Mouse (Mus musculus) forebrain, embryonic 11.5 days (tissue): Measurements from ENCODE around the gene Crb1. TPM values are rescaled to one million over a fixed set of nuclear protein-coding genes. Genes with fewer than 3 reads are reported as not detected.

Experiments used
- ATAC-seq: fragments of 200-750 bp; cut with Nextera tagmentation; replicated peaks from 2 replicates; pipeline ENCODE4 v1.8.0; 2017; ENCODE audit warnings: moderate TSS enrichment; ENCODE audit not compliant: low FRiP score
- DNase-seq: peaks from one replicate; pipeline ENCODE4 v3.0.0-alpha.2; 2017; ENCODE audit warnings: low spot score
- H3K27ac ChIP-seq: fragments of 300-500 bp; sonication (generic); 2 replicates; pipeline ENCODE4 v1.5.1; 2014; ENCODE audit warnings: low read depth, low read length
- H3K27me3 ChIP-seq: fragments of 300-500 bp; sonication (generic); 2 replicates; pipeline ENCODE4 v1.6.1; 2014; ENCODE audit warnings: mild to moderate bottlenecking, low read length, mixed read lengths; ENCODE audit not compliant: control insufficient read depth, insufficient read depth
- H3K36me3 ChIP-seq: fragments of 300-500 bp; sonication (generic); 2 replicates; pipeline ENCODE4 v1.6.1; 2014; ENCODE audit warnings: mild to moderate bottlenecking, low read length, moderate library complexity, mixed read lengths; ENCODE audit not compliant: control insufficient read depth, insufficient read depth
- H3K4me1 ChIP-seq: fragments of 300-500 bp; sonication (generic); replicated peaks from 2 replicates; pipeline ENCODE4 v1.6.1; 2014; ENCODE audit warnings: low read length, mixed read lengths; ENCODE audit not compliant: control insufficient read depth, insufficient read depth
- H3K4me2 ChIP-seq: fragments of 300-500 bp; sonication (generic); 2 replicates; pipeline ENCODE4 v1.6.1; 2014; ENCODE audit warnings: low read depth, mild to moderate bottlenecking, low read length, moderate library complexity, mixed read lengths; ENCODE audit not compliant: severe bottlenecking
- H3K4me3 ChIP-seq: fragments of 300-500 bp; sonication (generic); 2 replicates; pipeline ENCODE4 v1.5.1; 2014; ENCODE audit warnings: low read depth, low read length
- H3K9ac ChIP-seq: fragments of 300-500 bp; sonication (generic); 2 replicates; pipeline ENCODE4 v1.6.1; 2014; ENCODE audit warnings: low read length
- H3K9me3 ChIP-seq: fragments of 300-500 bp; sonication (generic); 2 replicates; pipeline ENCODE4 v1.6.1; 2016; ENCODE audit warnings: low read length, mixed read lengths; ENCODE audit not compliant: control insufficient read depth
- WGBS: fragments of 180-500 bp; shearing (Covaris S2); extraction: QIAGEN DNeasy Blood & Tissue Kit; methylation state at CpG from one replicate; pipeline ENCODE4 v1.1.7; 2014; 5-methylcytosine and 5-hydroxymethylcytosine counted together
- polyA plus RNA-seq: library from polyadenylated mRNA; unstranded; fragments of >200 nt; fragmentation: Nextera tagmentation; extraction: Ambion mirVana; gene quantifications from 2 replicates; pipeline ENCODE4 v1.2.1, GENCODE M21; 2014

The Crb1 gene
- polyA plus RNA-seq, 1 experiment from 2014 or later, result 2.0 TPM

DNA sequence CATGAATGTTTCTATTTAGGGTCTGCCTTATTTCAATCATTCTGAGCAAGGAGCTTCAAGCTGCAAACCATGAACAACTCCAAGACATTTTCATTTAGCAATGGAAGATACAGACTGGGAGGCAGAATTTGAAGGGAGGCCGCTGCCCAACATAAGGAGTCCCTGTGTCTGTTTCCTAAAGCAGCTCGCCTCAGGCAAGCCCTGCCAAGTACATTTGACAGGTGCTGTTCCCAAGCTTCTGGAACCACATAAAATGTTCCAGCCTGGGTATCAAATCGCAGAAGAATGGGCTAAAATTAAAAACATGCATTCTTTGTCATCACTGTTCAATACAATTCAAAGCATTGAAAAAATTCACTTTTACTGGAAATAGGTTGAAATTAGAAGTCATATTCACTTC lies 184.3 kb downstream of the Crb1 start:
- H3K4me1 ChIP-seq, result 0 out of 2 replicates have a peak, but pooled peaks cover 2% of the 10 kb centered on the region
- H3K9me3 ChIP-seq, result no peaks in the 10 kb centered on the region
- no peak for ATAC-seq
- DNase-seq, result no peak
- H3K9ac ChIP-seq, result no peak overlapping the region
- 86% methylated on average over 3 of the region's 3 CpGs for WGBS
- no peak overlapping the region for H3K4me2 ChIP-seq
- H3K27me3 ChIP-seq, result no peaks in the 10 kb centered on the region
- H3K4me3 ChIP-seq, result no peak overlapping the region
- H3K27ac ChIP-seq, result no peak overlapping the region
- no peaks in the 10 kb centered on the region for H3K36me3 ChIP-seq

DNA sequence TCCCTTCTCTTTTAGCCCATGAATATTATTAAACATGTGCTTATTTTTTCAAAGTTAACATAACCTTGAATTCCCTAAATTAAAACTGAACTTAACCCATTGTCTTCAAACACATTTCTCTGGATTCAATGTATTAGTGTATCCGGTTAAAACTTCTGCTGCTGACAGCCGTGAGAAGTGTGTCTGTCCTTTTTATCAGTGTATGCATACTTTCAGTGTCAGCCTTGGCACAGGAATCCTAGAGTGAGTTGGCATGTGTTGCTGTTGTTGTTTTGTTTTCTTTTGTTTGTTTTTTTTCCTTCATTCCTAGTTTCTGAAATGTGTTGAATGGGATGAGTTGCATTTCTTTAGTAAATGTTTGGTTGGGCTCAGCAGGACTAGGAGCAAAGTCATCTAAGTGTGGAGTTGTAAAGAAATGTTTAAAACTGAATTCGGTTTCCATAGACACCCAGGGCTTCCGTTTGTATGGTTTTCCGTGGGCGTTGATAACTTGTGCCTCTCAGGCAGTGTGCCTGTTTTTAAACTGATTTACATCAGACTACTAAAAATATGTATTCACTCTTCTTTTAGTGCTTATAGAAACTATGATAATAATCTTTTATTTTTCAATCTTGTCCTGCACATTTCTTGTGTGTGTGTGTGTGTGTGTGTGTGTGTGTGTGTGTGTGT lies 196.3 kb downstream of the Crb1 start:
- ATAC-seq (no peak), DNase-seq (no peak)
- no peak overlapping the region for H3K27ac ChIP-seq
- no peaks in the 10 kb centered on the region for H3K4me1 ChIP-seq
- H3K4me3 ChIP-seq, result no peak overlapping the region
- no peaks in the 10 kb centered on the region for H3K36me3 ChIP-seq
- WGBS, result 85% methylated on average over 6 of the region's 6 CpGs
- H3K27me3 ChIP-seq, result no peaks in the 10 kb centered on the region
- no peak overlapping the region for H3K9ac ChIP-seq
- no peak overlapping the region for H3K4me2 ChIP-seq
- no peaks in the 10 kb centered on the region for H3K9me3 ChIP-seq

DNA sequence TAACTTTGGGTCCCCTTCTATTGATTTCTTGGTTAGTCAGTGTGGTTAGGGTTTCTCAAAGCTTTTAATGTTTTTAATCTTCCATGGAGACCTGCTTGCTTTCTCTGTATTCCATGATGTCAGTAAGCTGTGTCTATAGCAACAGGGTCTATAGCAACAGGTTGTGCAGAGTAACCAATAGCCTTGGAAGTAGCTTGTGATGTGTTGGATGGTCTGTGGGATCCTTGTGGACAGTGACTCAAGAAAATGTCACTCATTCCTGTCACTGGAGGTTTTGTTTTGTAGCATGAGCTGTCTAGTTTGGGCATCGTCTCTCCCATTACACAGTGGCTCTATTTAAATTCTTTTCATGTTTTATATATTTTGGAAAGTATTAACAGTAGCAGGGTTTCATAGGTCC lies 197.2 kb downstream of the Crb1 start:
- DNase-seq, result no peak
- Histone ChIP-seq H3K4me3 (no peak overlapping the region), H3K9me3 (no peaks in the 10 kb centered on the region), H3K9ac (no peak overlapping the region), H3K27ac (no peak overlapping the region), H3K27me3 (no peaks in the 10 kb centered on the region), H3K4me2 (no peak overlapping the region), H3K4me1 (no peaks in the 10 kb centered on the region), H3K36me3 (no peaks in the 10 kb centered on the region)
- no peak for ATAC-seq
- 86% methylated on average over 1 of the region's 1 CpGs for WGBS

DNA sequence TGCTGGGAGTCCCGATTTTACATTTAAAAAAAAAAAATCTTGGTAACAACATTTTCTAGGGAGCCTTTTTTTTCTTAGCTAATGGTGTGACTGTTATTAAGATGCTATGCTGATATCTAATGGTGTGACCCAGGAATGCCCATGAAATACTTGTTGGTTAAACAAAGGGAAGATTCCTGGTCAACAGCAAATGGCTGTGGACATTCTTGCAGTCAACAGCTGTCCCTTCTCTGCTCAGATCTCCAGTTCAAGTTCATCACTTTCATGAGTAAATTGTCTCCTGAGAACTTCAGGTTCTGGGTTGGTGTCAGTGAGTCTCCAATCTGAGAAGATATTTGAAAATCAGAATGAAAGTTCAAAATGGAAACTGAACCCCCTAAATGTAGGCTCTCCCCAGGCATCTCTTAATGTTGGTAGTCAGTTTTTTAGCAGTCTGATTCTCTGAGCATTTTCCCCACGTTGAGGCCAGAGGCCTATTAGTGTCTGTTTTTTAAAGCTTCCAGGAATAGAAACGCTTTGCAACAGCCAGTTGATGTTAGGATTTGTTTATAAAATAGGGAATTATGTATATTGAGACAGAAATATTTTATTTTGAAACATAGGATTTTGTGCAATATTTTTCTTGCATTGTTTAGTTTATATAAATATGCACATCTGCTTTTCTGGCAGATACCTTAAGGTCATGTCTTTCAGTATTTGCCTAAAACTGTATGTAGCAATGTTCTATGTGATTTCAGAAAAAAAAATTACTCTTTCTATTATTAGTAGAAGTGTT lies 202.7 kb downstream of the Crb1 start:
- Histone ChIP-seq H3K4me2 (no peak overlapping the region), H3K36me3 (no peaks in the 10 kb centered on the region), H3K27ac (no peak overlapping the region), H3K4me1 (no peaks in the 10 kb centered on the region), H3K27me3 (no peaks in the 10 kb centered on the region), H3K9me3 (no peaks in the 10 kb centered on the region), H3K9ac (no peak overlapping the region), H3K4me3 (no peak overlapping the region)
- no peak for DNase-seq
- WGBS, result 86% methylated on average over 3 of the region's 3 CpGs
- ATAC-seq, result no peak

DNA sequence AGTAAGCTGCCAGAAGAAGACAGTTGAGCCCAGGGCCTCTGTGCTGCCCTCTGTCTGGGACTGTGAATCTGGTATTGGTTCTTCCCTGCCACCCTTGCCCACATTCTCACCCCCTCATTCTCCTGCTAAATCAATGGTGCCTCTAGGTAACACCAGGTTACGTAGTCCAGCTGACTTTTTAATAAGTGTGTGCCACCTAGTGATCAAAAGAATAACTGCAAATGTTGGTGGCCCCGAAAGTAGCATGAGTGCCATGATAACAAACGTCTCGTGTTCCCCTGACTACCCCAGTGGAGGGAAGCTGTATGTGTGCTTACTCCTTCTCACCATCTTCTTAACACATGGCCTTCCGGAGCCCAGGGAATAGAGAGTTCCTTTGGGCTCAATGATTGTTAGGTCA lies 214.1 kb downstream of the Crb1 start:
- Histone ChIP-seq H3K4me2 (no peak overlapping the region), H3K9ac (no peak overlapping the region), H3K4me1 (no peaks in the 10 kb centered on the region), H3K27ac (no peak overlapping the region), H3K36me3 (no peaks in the 10 kb centered on the region), H3K4me3 (no peak overlapping the region), H3K27me3 (no peaks in the 10 kb centered on the region), H3K9me3 (no peaks in the 10 kb centered on the region)
- 49% methylated on average over 5 of the region's 5 CpGs for WGBS
- peak; percentile 40 for ATAC-seq
- DNase-seq, result no peak

DNA sequence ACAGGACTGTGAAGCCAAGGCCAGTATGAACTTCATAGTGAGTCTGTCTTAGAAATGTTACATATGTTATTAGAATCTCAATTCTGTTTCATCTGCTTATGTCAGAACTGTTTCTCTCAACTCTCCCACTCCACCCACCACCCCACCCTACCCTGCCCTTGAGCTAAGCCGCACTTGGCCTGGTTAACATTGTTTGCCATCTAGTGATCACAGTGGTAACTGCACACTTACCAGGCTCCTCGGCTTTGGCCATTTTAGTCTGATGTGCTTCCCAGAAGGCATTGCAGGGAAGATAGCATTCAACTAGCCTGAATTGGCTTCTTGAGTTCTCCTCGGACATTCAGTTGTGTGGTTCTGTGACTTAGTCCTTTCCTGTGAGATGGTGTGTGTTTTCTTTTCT lies 215.3 kb downstream of the Crb1 start:
- WGBS, result 64% methylated on average over 3 of the region's 3 CpGs
- H3K9me3 ChIP-seq, result no peaks in the 10 kb centered on the region
- H3K4me1 ChIP-seq, result no peaks in the 10 kb centered on the region
- H3K27me3 ChIP-seq, result no peaks in the 10 kb centered on the region
- H3K4me2 ChIP-seq, result no peak overlapping the region
- ATAC-seq (no peak; the same call in 1 of the 2 replicates), DNase-seq (no peak)
- no peak overlapping the region for H3K27ac ChIP-seq
- no peaks in the 10 kb centered on the region for H3K36me3 ChIP-seq
- H3K4me3 ChIP-seq, result no peak overlapping the region
- H3K9ac ChIP-seq, result no peak overlapping the region

DNA sequence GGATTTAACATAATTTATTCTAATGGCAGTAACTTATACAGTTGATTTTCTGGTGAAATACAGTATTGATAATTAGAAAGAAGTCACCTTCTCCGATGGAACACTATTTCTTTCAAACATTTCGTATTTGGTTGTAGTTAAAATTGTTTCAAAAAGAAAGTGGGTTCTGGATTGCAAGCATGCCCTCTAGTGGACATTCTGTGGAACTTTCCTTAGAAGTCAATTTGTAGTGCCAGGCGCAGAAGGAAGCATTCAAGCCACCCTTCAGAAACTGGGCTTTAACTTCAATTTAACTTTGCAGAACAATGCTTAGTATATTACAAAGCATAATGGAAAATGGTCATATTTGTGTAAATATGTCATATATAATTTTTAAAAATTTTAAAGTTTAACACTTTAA lies 220.5 kb downstream of the Crb1 start:
- no peak overlapping the region for H3K4me3 ChIP-seq
- no peaks in the 10 kb centered on the region for H3K9me3 ChIP-seq
- ATAC-seq, result no peak
- WGBS, result 27% methylated on average over 3 of the region's 3 CpGs
- no peak overlapping the region for H3K4me2 ChIP-seq
- peaks cover 4% of the 10 kb centered on the region; the same call in 1 of the 2 replicates for H3K4me1 ChIP-seq
- no peak for DNase-seq
- H3K27ac ChIP-seq, result no peak overlapping the region
- no peaks in the 10 kb centered on the region for H3K36me3 ChIP-seq
- H3K9ac ChIP-seq, result no peak overlapping the region
- H3K27me3 ChIP-seq, result no peaks in the 10 kb centered on the region

DNA sequence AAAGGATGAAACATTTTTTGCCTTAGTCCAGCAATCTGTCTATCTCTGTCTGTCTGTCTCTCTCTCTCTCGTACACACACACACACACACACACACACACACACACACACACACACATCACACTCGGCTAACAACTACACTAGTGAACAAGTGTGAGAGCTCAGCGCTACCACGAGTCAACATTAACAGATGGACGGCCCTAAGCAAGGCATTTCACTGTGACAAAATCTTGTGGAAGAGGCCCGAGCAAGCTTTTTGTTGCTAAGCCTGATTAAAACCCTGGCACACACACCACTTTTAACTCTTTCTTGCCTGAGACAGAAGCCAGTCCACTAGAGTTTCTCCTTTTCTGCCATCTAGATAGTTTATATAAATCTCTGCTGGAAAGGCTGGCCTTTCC lies 223.4 kb downstream of the Crb1 start:
- Histone ChIP-seq H3K27me3 (no peaks in the 10 kb centered on the region), H3K9me3 (no peaks in the 10 kb centered on the region), H3K4me3 (no peak overlapping the region), H3K4me2 (no peak overlapping the region), H3K9ac (no peak overlapping the region), H3K27ac (0 out of 2 replicates have a peak overlapping the region, but pooled peaks have one; percentile 46), H3K4me1 (peaks cover 4% of the 10 kb centered on the region; the same call in 1 of the 2 replicates), H3K36me3 (no peaks in the 10 kb centered on the region)
- no peak for DNase-seq
- ATAC-seq, result peak; percentile 80
- 31% methylated on average over 6 of the region's 6 CpGs for WGBS
